Mouse (Mus musculus) frontal cortex, adult 2 months (tissue): ENCODE data around the gene Fgfr2. TPM values are rescaled to one million over a fixed set of nuclear protein-coding genes. Genes with fewer than 3 reads are reported as not detected.
"Not testable (repeated sequence)": the region's sequence is repeated elsewhere in the genome, so short reads cannot be mapped to it uniquely, and the experiment has no call there.

Source experiments
- DNase-seq, 2 experiments: peaks; one replicate each; pipeline ENCODE4 v3.0.0; 2022; ENCODE audit warnings: low spot score in 1 of 2; ENCODE audit errors: extremely low spot score in 1 of 2
- polyA plus RNA-seq: library from polyadenylated mRNA; depleted of rRNA; stranded (reverse); fragments of >200 nt; gene quantifications from 2 replicates; pipeline ENCODE4 v1.2.3, GENCODE M21; 2012

Gene Fgfr2
- polyA plus RNA-seq, 1 experiment: 69.6 TPM

DNA sequence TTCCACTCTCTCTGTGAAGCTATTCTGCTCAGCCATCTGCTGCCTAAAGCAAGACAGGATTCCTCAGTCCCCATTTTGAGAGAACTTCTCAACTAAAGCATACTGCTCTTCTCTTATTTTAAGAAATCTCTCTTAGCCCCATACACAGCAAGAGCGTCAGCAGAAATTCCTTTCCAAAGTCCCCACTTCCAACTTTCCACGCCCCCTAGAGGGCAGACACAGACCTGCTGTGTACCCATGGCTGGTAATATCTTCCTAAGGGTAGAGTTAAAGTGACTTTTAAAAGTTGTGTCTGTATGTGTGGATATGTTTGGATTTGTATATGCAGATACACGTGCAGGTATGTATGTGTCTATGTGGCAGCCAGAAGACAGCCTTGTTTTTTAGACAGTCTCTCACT, 2944.2 kb downstream of the Fgfr2 start:
- DNase-seq: no peak

DNA sequence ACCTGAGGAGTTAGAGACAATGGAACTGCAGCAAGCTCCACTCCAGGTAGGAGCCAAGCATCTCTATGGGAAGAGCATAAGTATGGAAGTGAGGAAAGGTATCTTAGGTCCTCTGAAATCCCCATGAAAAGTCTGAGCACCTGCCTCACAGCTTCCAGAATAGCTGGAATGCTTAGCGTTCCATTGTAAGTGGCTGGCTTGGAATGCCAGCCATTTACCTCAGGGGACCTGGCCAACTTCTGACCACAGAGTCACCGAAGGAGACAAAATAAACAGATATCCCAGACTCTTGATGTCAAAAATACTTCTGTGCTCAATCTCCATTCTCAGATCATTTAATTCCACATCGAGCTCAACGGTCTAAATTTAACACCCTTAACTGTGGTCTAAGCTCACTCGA, 2946.1 kb downstream of the Fgfr2 start:
- no peak for DNase-seq

DNA sequence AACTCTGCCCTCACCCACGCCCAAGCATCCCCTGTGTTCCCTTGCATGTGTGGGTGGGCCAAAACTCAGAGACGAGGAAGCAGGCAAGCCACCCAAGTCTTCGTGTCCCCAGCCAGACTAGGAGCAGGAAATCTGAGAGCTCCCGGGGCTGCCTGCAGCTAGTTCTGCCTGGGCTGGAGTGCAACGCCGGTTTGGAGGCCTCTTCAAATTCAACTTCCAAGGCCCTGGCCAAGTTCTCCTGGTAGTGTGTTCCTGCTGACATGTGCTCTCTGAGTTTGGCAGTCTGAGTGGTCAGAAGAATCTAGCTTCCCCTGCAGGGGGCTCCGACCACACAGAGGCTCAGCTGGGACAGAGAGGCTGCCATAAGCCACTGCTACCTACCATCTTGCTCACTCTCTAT, 2948.6 kb downstream of the Fgfr2 start:
- peak; percentile 2 to 30 for DNase-seq

GRCm38 (mm10) chr7:130173914-130174313, 2949.2 kb downstream of the Fgfr2 start:
- no peak for DNase-seq

DNA sequence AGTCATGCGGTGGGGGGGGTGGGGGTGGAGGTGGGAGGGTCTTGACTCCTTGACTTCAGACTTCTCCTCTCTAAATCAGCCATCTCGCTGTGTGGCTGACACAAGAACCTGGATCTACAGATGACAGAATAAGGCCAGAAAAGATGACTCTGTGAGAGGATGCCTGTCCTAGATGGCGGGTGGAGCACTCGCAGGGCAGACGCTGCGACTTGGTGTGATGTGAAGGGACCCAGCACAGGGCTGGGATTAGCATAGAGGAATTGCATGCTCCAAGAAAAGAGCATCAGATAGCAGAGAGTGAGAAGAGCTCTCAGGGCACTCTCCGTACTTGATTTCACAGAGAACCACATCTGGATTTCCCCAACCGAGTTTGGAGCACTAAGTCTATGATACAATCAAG, 2953.0 kb downstream of the Fgfr2 start:
- no peak for DNase-seq

GRCm38 (mm10) chr7:130168296-130168695, 2954.9 kb downstream of the Fgfr2 start:
- DNase-seq: no peak

- peak in 1 of 2 experiments; percentile 25 for DNase-seq
These were observed 2955.9 kb downstream of the Fgfr2 start for GRCm38 (mm10) chr7:130167261-130167660.

DNA sequence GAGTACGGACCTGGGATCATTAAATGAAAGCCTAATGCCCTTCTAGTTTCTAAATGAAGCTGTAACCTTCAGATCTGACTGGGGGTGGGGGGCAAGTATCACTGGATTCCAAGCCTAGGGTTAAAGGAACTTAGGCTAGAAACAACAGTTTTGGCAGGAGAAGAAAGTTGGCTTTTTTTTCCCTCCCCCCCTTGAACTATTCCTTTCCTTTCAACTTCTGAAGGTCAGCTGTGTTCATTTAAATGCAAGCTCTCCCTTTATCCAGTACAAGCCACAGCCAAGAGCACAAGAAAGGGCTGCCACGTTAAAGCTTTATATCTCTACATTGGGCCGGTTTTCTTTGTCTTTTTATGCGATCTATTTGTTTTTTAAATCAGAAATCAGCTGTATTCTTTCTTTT, 2957.0 kb downstream of the Fgfr2 start:
- no peak for DNase-seq

DNA sequence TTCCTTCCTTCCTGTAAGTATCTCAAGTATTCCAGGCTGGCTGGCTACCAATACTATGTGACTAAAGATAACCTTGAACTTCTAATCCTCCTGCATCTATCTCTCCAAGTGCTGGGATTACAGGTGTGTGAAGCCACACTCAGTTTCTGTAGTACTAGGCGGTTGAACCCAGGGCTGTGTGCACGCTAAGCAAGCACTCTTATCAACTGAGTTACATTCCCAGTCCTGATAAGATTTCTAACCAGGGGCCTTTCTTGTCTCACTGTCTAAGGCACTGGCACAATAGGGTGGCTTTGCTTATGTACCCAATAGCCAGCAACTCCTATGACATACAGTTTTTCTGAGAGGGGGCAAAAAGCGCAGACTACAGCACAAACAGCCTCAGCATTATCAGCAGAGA, 2957.7 kb downstream of the Fgfr2 start:
- DNase-seq: no peak

DNA sequence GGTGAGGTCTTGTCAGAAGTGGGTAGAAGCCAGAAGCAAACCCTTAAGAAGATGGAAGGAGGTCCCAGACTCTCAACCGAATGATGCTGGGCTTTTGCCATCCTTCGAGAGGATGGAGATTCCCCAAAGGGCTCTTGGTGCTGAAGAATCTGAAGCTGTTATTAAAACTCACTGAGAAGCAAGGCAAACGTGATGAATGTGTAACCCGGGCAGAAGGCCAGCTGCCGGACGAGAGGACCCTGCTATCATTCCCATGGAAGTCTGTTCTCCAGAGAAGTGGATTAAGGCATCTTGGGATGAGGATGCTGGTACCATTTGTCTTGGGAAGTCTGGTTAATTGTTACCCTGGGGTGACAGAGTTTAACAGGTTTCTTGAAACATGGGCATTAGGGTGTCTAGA, 2960.4 kb downstream of the Fgfr2 start:
- no peak for DNase-seq

- no peak for DNase-seq
These were observed 2961.6 kb downstream of the Fgfr2 start for GRCm38 (mm10) chr7:130161581-130161980.

- no peak for DNase-seq
These were observed 2964.3 kb downstream of the Fgfr2 start for GRCm38 (mm10) chr7:130158845-130159244.

DNA sequence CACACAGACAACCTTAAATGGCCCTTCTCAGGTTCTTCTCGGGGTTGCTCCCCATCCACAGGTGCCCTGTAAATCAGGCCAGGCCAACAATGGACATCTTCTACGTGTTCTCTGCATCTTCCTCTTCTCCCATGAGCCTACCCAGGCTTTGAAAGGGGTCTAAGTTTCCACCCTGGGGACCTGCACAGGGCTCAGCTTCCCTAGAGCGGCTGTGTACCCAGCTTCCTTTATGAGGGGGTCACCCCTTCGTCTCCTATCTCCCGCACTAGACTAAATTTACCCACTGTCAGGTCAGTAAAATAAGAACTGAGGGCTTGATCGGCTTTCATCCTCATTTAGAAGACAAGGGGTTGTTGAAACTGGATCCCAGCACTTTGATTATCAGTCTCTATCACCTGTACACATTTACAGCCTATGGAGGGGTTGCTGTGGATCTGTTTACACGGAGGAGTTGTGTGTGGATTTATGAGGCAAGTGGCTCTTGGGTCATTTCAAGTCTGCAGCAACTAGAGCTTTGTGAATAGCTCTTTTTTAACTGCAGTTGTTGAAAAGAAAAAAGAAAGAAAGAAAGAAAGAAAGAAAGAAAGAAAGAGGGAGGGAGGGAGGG, 2969.7 kb downstream of the Fgfr2 start:
- DNase-seq: no peak

DNA sequence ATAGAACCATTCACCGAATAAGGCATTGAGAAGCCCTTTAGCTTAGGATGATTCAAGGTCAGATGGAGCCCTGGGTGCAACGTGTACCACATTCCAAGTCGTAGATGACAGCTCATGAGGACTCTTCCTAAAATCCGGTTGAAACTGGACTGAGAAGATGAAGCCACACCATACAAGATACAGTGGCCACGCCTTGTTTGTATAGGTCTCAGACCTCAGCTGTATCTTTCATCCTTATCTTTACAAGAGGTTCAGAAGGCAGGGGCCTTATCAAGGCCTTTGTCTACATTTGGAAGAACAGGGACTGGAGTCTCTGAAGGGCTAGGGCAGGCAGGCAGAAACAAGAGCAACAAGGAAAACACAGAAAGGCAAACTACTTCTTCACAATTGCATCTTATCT, 2974.2 kb downstream of the Fgfr2 start:
- no peak for DNase-seq

DNA sequence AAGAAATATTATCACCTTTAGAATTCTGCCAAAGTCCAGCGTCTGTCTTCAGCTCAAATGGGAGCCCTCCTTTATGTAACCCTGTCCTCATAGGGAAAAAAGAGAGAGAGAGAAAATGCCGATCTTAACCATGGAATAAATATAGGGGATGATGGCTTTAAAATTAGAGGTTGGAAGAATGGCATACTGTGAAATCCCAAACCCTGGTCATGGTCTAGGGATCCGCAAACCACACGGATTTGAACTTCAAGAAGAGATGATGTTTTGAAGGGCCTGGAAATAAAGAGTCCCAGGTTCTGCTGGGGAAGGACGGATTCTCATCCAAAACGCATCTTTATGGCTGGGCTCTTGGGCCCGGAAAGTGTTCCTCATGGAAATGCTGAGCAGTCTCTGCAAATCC, 2975.9 kb downstream of the Fgfr2 start:
- no peak for DNase-seq

DNA sequence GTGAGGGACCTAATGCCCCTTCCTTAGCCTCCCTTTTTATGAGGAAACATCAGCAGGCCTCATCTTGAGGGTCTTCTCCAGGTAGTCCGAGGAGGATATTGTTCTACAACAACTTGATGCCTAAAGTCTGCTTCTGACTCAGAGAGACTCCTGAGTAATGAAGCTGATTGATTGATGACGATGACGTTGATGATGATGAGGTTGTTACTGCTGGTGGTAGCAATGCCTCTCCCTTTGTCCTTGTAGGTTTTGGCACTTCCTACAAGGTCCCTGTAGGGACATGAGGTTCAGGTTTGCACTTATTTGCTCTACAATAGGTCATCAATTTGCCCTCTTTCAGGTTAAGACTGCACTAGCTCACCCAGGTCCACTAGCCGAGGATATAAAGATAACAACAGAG, 2977.9 kb downstream of the Fgfr2 start:
- no peak for DNase-seq

DNA sequence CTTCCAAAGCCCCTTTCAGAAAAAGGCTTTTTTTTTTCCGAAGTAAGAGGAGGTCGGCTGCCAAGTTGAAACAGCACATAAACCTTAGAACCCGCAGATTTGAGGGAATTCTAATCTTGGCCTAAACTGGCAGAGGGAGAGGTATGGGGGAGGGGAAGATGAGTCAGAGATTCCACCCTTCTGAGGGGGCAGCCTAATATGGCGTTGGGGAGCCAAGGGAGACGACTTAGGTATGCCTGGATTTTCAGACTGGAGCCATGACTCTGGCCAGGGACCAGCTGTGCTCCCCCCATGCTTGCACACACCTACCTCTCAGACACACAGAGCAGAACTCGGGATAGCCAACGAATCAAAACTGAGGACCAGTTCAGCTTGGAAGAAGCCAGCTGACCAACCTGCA, 2979.8 kb downstream of the Fgfr2 start:
- DNase-seq: no peak

GRCm38 (mm10) chr7:130141088-130141873, 2981.9 kb downstream of the Fgfr2 start:
- DNase-seq: no peak

- no peak for DNase-seq
These were observed 2988.2 kb downstream of the Fgfr2 start for GRCm38 (mm10) chr7:130134924-130135365.

DNA sequence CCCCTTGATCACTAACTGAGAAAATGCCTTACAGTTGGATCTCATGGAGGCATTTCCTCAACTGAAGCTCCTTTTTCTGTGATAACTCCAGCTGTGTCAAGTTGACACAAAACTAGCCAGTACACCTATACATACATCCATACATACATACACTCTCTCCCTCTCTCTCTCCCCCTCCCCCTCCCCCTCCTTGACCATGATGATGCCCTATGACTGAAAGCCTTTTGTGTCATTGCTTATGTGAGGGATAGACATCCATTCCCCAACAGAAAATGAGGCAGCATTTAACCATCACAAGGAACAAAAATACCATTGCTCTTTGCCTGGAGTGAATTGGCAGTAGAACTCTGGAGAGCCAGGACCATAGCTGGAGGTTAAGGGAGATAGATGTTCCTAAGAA, 2988.7 kb downstream of the Fgfr2 start:
- DNase-seq: not testable (repeated sequence)

GRCm38 (mm10) chr7:130130226-130130625, 2992.9 kb downstream of the Fgfr2 start:
- no peak for DNase-seq

- DNase-seq: no peak
These were observed 2993.7 kb downstream of the Fgfr2 start for GRCm38 (mm10) chr7:130129359-130129960.
